Mouse (Mus musculus) kidney, postnatal 36 days (tissue): ENCODE measurements around the gene Gm20449.
"Not testable (repeated sequence)": the region's sequence is repeated elsewhere in the genome, so short reads cannot be mapped to it uniquely, and the experiment has no call there.

Source experiments
- DNase-seq, 2 experiments: peaks; one replicate each; pipeline ENCODE4 v3.0.0; 2021 to 2022; ENCODE audit warnings: mixed read lengths in 2 of 2

Gene Gm20449

DNA sequence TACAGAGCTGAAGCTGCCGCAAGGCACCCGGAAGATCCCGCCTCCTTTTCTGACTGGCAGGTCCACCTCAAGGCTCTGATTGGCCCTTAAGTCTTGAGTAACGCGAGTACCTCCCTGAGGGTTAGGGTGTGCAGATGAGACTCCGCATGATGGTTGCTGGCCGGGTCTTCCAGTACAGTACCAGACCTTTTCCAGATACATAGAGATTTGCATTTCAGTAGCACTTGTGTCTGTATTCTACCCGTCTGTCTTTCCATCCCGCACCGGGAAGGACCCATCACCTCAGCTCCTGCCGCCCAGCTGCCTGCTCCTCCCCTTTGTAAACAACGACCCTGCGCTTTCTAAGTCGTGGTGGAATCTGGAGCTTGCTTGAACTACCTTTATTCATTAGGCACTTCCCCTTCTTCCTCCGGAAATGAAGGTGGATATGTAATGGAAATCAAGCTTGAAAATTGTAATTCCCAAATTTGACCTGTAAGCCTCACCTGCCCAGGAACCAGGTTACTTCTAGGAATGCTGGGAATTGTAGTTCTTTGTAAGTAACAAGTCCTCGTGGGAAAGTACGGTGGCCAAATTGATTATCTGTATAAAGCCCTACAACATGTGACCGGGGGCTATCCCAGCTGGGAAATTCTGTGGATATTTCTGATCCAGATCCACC, at the start of gene Gm20449, which contains the start of gene AW146154:
Gm20449 (minus strand) TSS at position 29 of the 661 bp plus-strand sequence.
AW146154 (minus strand) TSS at position 502 of the 661 bp plus-strand sequence.
- peak; percentile 100 for DNase-seq

DNA sequence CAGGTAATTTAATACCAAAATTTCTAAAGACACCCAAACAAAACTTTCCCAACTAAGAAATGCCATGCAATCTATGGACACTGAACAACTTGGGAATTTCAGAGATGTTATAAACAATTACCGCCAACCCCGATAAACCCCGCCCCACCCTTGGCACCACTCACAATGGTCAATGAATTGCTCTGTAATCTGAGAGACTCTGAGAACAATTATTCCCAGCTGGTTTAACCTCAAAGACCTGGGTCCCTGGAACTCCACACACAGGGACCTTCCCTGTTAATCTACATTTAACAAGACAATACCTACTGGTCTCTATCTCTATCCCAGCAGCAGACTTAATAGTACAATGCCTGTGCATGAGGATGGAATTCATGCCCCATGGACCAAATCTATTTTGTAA, 13.5 kb upstream of the Gm20449 start:
- DNase-seq = no peak

DNA sequence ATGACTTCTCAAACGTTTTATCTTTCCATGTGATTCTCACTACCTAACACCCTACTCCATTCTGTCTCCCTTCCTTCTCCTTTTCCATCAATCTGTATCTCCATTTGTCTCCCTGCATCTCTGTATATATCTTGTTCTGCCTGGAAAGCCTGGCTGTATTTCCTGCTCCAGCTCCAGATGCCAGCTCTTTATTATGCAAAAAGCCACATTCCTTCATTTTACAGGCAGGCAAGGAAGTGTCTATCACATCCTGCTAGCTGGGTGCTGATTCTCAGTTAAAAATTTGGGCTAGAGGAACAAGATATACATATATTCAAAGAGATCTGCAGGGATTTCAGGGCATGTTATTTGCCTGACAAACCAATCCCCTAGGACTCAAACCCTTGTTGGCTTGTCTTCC, 13.0 kb upstream of the Gm20449 start:
- DNase-seq = no peak

DNA sequence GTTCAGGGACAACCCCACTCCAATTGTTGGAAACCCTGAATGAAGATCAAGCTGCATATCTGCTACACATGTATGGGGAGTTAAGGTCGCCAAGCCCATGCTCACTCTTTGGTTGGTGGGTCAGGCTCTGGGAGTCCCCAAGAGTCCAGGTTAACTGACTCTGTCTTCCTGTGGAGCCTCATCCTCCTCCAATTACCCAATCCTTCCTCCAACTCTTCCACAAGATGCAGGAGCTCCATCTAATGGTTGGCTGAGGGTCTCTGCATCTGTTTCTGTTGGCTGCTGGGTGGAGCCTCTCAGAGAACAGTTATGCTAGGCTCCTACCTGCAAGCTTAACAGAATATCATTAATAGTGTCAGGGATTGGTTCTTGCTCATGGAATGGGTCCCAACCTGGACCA, 3.2 kb upstream of the Gm20449 start:
- peak in 1 of 2 experiments; percentile 8 for DNase-seq

DNA sequence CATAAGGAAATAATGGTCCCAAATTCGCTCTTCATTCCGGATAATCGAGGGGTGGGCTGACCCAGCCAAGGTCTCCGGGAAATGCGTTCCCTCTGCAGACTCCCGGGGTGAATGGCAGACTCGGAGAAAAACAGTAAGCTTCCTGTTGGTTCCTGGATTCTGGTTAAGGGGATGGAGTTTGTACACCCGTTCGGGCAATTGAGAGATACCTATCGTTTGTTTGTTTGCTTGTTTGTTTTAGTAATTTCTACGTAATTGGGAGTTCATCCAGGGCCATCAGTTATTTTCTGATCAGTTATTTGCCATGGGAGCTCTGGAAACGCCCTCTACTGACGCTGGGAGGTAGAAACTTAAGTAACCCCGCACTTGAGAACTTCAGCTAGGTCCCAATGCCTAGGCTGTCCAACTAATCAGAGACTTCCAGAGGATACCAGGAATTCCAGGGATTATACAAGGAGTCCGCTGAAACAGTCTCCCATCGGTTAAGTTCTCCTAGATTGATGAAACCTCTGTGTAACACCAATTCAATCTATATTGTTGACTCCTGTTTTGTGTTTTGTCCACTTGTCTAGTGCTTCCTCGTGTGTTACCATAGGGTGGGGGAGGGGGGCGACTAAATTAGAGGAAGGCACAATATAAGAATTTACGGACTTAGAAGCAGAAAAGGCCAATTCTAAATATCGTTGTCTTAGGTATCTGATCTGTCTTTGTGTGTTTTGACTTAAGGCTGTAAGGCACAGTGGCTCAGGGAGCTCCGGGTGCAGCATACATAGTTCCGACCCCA, 1.1 kb upstream of the Gm20449 start:
- peak; percentile 85 to 90 for DNase-seq

DNA sequence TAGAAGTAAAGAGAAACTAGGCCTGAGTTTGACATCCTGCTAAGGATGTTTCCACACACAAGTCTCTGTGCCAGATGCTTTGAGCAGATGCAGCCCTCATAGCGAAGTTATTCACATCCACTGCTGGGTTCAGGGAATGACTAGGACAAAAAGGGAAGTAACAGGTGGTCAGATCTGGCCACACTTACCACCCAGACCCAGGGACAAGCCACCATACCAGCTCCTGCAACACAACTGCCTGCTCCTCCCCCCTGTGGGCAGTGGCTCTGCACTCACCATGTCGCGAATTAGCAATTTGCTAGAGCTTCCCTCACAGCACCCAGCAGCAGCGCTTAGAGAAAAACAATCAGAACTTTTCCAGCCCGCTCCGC, 214 bp downstream of the Gm20449 start:
- DNase-seq = not testable (repeated sequence)

DNA sequence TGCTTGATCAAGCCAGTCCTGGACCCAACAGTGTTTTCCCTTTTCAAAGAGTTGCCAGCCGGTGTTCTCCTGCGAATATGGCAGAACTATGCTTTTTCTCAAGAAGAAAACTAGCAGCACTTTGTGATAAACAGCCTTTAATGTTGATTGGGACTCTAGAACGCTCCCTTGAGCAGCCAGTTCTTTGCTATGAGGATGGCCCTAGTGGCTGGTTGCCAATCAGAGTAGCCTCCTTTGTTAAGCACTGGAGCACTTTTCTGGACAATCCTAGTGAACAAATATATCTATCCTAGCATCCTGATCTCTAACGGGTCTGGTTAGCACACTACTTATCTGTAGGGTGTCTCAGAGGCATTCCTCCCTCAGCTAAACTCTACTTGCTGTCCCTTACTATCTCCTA, 753 bp downstream of the Gm20449 start:
- peak in 1 of 2 experiments; percentile 35 for DNase-seq

DNA sequence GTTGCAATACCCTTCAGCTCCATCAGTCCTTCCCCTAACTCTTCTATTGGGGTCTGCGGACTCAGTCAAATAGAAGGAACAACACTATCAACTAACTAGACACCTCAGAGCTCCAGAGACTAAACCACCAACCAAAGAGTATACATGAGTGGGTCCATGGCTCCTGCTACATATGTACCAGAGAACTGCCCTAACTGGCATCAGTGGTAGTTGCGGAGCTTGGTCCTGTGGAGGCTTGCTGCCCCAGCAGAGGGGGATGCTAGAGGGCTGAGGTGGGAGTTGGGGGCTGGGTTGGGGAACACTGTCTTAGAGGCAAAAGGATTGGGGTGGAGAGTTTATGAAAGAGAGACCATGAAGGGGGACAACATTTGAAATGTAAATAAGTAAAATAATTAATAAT, 1.3 kb downstream of the Gm20449 start:
- no peak for DNase-seq

DNA sequence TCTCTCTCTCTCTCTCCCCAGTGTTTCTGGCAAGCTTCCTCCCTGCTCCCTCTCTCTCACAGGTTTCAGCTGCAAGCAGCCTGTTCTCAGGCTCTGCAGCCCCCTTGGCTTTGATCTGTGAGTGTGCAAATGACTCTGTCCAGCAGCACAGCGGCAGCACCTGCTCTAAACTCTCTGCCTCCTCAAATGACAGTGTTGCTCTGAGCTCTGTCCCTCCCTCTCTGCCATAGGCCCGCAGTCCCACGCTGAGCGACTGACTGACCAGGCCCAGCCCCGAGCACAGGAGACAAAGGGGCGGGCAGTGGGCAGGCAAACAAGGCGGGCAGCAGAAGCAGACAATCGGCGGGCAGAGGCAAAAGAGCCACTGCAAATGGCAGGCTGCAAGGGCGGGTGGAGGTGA, 47.4 kb downstream of the Gm20449 start:
- no peak for DNase-seq

DNA sequence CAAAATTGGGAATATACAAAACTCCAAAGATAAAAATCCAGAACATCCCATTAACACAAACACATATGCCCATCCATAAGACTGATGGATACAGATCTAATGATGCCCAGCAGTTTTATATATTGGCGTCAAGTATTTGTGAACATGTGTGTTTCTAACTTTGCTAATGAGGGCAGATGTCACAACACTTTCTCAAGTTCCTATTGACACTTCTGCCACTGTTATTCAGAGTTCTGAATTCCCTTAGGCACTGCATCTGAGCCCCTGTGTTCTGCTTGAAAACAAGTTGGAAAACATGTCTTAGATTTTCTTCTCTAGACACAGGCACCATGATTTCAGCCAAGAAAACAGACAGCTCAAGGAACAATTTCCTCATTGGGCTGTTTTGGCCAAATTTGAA, 50.6 kb downstream of the Gm20449 start, which contains the start of gene Vmn2r57:
Vmn2r57 (minus strand) TSS at position 101 of the 400 bp plus-strand sequence.
- not testable (repeated sequence) for DNase-seq

DNA sequence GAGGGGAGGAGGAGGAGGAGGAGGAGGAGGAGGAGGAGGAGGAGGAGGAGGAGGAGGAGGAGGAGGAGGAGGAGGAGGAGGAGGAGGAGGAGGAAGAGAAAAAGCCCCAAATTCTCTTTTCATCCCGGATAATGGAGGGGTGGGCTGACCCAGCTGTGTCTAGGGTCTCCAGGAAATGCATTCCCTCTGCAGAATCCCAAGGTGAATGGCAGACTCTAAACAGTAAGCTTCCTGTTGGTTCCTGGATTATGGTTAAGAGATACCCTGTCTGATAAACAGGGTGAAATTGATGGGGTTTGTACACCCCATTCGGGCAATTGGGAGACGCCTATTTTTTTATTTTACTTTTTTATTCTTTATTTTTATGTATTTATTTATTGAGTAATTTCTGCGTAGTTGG, 105.1 kb downstream of the Gm20449 start:
- no peak for DNase-seq

DNA sequence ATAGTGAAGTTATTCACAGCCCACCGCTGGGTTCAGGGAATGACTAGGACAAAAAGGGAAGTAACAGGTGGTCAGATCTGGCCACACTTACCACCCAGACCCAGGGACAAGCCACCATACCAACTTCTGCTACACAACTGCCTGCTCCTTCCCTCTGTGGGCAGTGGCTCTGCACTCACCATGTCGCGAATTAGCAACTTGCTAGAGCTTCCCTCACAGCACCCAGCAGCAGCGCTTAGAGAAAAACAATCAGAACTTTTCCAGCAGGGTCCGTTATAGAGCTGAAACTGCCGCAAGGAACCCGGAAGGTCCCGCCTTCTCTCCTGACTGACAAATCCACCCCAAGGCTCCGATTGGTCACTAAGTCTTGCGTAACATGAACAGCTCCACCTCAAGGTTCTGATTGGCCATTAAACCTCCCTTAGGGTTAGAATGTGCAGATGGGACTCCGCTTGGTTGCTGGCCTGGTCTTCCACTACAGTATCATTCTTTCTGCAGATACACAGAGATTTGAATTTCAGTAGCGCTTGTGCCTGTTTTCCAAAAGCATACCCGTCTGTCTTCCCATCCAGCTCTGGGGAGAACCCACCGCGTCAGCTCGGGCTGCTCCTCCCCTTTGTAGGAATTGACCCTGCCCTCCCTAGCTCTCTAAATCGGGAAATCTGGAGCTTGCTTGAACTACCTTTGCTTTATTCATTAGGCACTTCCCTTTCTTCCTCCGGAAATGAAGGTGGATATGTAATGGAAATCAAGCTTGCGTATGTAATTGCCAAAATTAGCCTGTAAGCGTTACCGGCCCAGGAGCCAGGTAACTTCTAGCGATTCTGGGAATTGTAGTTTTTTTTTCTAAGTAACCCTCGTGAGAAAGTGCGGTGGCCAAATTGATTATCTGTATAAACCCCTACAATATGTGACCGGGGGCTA, 105.9 kb downstream of the Gm20449 start, which contains the start of gene AI987944:
AI987944 (minus strand) TSS at position 332 of the 924 bp plus-strand sequence.
- DNase-seq = peak; percentile 90 to 93
